Mouse (Mus musculus) neural tube, embryonic 10.5 days (tissue): ENCODE data around the gene Olfr66.

ENCODE experiments used
- DNase-seq: peaks from one replicate; pipeline ENCODE4 v3.0.0-alpha.2; 2017; ENCODE audit warnings: low spot score; ENCODE audit errors: extremely low spot score

Gene Olfr66

GRCm38 (mm10) chr7:103886152-103886551 is at the start of gene Olfr66:
Gene Olfr66 (minus strand): TSS chr7:103886252.
- DNase-seq = no peak

GRCm38 (mm10) chr7:103934264-103934663 is 48.2 kb upstream of the Olfr66 start, which contains the start of gene Olfr632:
Gene Olfr632 (plus strand): TSS chr7:103934347.
- no peak for DNase-seq

- no peak for DNase-seq
Measured at GRCm38 (mm10) chr7:103928525-103928924, 42.5 kb upstream of the Olfr66 start, which contains the start of gene Olfr631. Gene Olfr631 (plus strand): TSS chr7:103928825.

- no peak for DNase-seq
Measured at GRCm38 (mm10) chr7:103915338-103915737, 29.3 kb upstream of the Olfr66 start.

- no peak for DNase-seq
Measured at GRCm38 (mm10) chr7:103912969-103913511, 27.0 kb upstream of the Olfr66 start.

GRCm38 (mm10) chr7:103910047-103910446 is 24.0 kb upstream of the Olfr66 start:
- DNase-seq = peak; percentile 13

GRCm38 (mm10) chr7:103903187-103903586 is 17.1 kb upstream of the Olfr66 start, which contains the start of gene Olfr65:
Gene Olfr65 (plus strand): TSS chr7:103903487.
- no peak for DNase-seq

- no peak for DNase-seq
Measured at GRCm38 (mm10) chr7:103894385-103894784, 8.3 kb upstream of the Olfr66 start, which contains the start of gene Olfr64. Gene Olfr64 (minus strand): TSS chr7:103894485.

GRCm38 (mm10) chr7:103877093-103877492 is 9.0 kb downstream of the Olfr66 start:
- no peak for DNase-seq

GRCm38 (mm10) chr7:103874451-103874850 is 11.6 kb downstream of the Olfr66 start:
- DNase-seq = no peak

- no peak for DNase-seq
Measured at GRCm38 (mm10) chr7:103873064-103873463, 13.0 kb downstream of the Olfr66 start.

- no peak for DNase-seq
Measured at GRCm38 (mm10) chr7:103870667-103871066, 15.4 kb downstream of the Olfr66 start.

GRCm38 (mm10) chr7:103865716-103866115 is 20.3 kb downstream of the Olfr66 start:
- DNase-seq = no peak

- DNase-seq = no peak
Measured at GRCm38 (mm10) chr7:103861531-103861930, 24.5 kb downstream of the Olfr66 start.

- no peak for DNase-seq
Measured at GRCm38 (mm10) chr7:103860855-103861254, 25.2 kb downstream of the Olfr66 start.

GRCm38 (mm10) chr7:103859076-103859475 is 27.0 kb downstream of the Olfr66 start:
- no peak for DNase-seq

- no peak for DNase-seq
Measured at GRCm38 (mm10) chr7:103854669-103855068, 31.4 kb downstream of the Olfr66 start.

GRCm38 (mm10) chr7:103853090-103853489 is 33.0 kb downstream of the Olfr66 start, which contains the start of gene Hbb-y:
Gene Hbb-y (minus strand): TSS chr7:103853216.
- DNase-seq = no peak

- DNase-seq = no peak
Measured at GRCm38 (mm10) chr7:103844525-103845325, 41.3 kb downstream of the Olfr66 start.

- no peak for DNase-seq
Measured at GRCm38 (mm10) chr7:103843034-103843433, 43.0 kb downstream of the Olfr66 start, which contains the start of gene Hbb-bh1. Gene Hbb-bh1 (minus strand): TSS chr7:103843164.

GRCm38 (mm10) chr7:103840268-103840667 is 45.8 kb downstream of the Olfr66 start, which contains the start of gene Hbb-bh2:
Gene Hbb-bh2 (minus strand): TSS chr7:103840520.
- no peak for DNase-seq
